Mouse (Mus musculus) forebrain, embryonic 10.5 days (tissue): ENCODE results near the gene Krt23. TPM values are rescaled to one million over a fixed set of nuclear protein-coding genes. Genes with fewer than 3 reads are reported as not detected.

ENCODE experiments used
- DNase-seq: peaks from one replicate; pipeline ENCODE4 v3.0.0-alpha.2; 2017; ENCODE audit warnings: low spot score; ENCODE audit errors: extremely low spot score
- H3K27ac ChIP-seq: fragments of 300-500 bp; sonication (generic); 2 replicates; pipeline ENCODE4 v1.5.1; 2016; ENCODE audit warnings: mild to moderate bottlenecking
- H3K27me3 ChIP-seq: fragments of 300-500 bp; sonication (generic); 2 replicates; pipeline ENCODE4 v1.6.1; 2016; ENCODE audit warnings: mild to moderate bottlenecking; ENCODE audit not compliant: poor library complexity, severe bottlenecking
- H3K36me3 ChIP-seq: fragments of 300-500 bp; sonication (generic); replicated peaks from 2 replicates; pipeline ENCODE4 v1.6.1; 2016; ENCODE audit warnings: mild to moderate bottlenecking, moderate library complexity
- H3K4me1 ChIP-seq: fragments of 300-500 bp; sonication (generic); 2 replicates; pipeline ENCODE4 v1.6.1; 2016
- H3K4me3 ChIP-seq: fragments of 300-500 bp; sonication (generic); 2 replicates; pipeline ENCODE4 v1.5.1; 2016; ENCODE audit warnings: mild to moderate bottlenecking, moderate library complexity
- H3K9me3 ChIP-seq: fragments of 300-500 bp; sonication (generic); 2 replicates; pipeline ENCODE4 v1.6.1; 2016; ENCODE audit warnings: mild to moderate bottlenecking, moderate library complexity
- WGBS: fragments of 180-500 bp; shearing (Covaris S2); methylation state at CpG from one replicate; pipeline ENCODE4 v1.1.7; 2016; 5-methylcytosine and 5-hydroxymethylcytosine counted together
- polyA plus RNA-seq: library from polyadenylated mRNA; unstranded; fragments of >200 nt; fragmentation: Nextera tagmentation; extraction: Ambion mirVana; gene quantifications from 2 replicates; pipeline ENCODE4 v1.2.1, GENCODE M21; 2016

Krt23 gene
- polyA plus RNA-seq, 1 experiment from 2014 or later, result 0.20 TPM

GRCm38 (mm10) chr11:99472405-99472804, 20.5 kb downstream of the Krt23 start:
- DNase-seq, result no peak
- no peaks in the 10 kb centered on the region for H3K4me1 ChIP-seq
- H3K27ac ChIP-seq, result no peak overlapping the region
- WGBS, result 91% methylated on average over 4 of the region's 4 CpGs
- H3K9me3 ChIP-seq, result no peaks in the 10 kb centered on the region
- H3K4me3 ChIP-seq, result no peak overlapping the region
- no peaks in the 10 kb centered on the region for H3K36me3 ChIP-seq
- no peaks in the 10 kb centered on the region for H3K27me3 ChIP-seq

- Histone ChIP-seq H3K27ac (no peak overlapping the region), H3K4me1 (no peaks in the 10 kb centered on the region), H3K36me3 (no peaks in the 10 kb centered on the region), H3K27me3 (no peaks in the 10 kb centered on the region), H3K9me3 (no peaks in the 10 kb centered on the region), H3K4me3 (no peak overlapping the region)
- 94% methylated on average over 6 of the region's 6 CpGs for WGBS
- no peak for DNase-seq
These were observed 21.0 kb downstream of the Krt23 start for GRCm38 (mm10) chr11:99471946-99472345.

GRCm38 (mm10) chr11:99469228-99469627, 23.7 kb downstream of the Krt23 start:
- no peak for DNase-seq
- 98% methylated on average over 4 of the region's 4 CpGs for WGBS
- Histone ChIP-seq H3K36me3 (no peaks in the 10 kb centered on the region), H3K27me3 (no peaks in the 10 kb centered on the region), H3K4me1 (no peaks in the 10 kb centered on the region), H3K27ac (no peak overlapping the region), H3K9me3 (no peaks in the 10 kb centered on the region), H3K4me3 (no peak overlapping the region)

- Histone ChIP-seq H3K4me1 (no peaks in the 10 kb centered on the region), H3K36me3 (no peaks in the 10 kb centered on the region), H3K27me3 (no peaks in the 10 kb centered on the region), H3K4me3 (no peak overlapping the region), H3K27ac (no peak overlapping the region), H3K9me3 (no peaks in the 10 kb centered on the region)
- DNase-seq, result no peak
- 87% methylated on average over 11 of the region's 11 CpGs for WGBS
These were observed 24.4 kb downstream of the Krt23 start for GRCm38 (mm10) chr11:99468566-99468965.

GRCm38 (mm10) chr11:99466316-99466715, 26.6 kb downstream of the Krt23 start:
- WGBS, result 58% methylated on average over 7 of the region's 7 CpGs
- H3K4me3 ChIP-seq, result no peak overlapping the region
- DNase-seq, result no peak
- no peaks in the 10 kb centered on the region for H3K36me3 ChIP-seq
- H3K27ac ChIP-seq, result no peak overlapping the region
- no peaks in the 10 kb centered on the region for H3K4me1 ChIP-seq
- no peaks in the 10 kb centered on the region for H3K27me3 ChIP-seq
- no peaks in the 10 kb centered on the region for H3K9me3 ChIP-seq

- DNase-seq, result peak; percentile 81
- Histone ChIP-seq H3K4me3 (no peak overlapping the region), H3K9me3 (no peaks in the 10 kb centered on the region), H3K27ac (no peak overlapping the region), H3K27me3 (no peaks in the 10 kb centered on the region), H3K4me1 (no peaks in the 10 kb centered on the region), H3K36me3 (no peaks in the 10 kb centered on the region)
- 10% methylated on average over 5 of the region's 5 CpGs for WGBS
These were observed 28.1 kb downstream of the Krt23 start for GRCm38 (mm10) chr11:99464836-99465235.

GRCm38 (mm10) chr11:99463155-99463554, 29.8 kb downstream of the Krt23 start:
- no peaks in the 10 kb centered on the region for H3K27me3 ChIP-seq
- WGBS, result 17% methylated on average over 8 of the region's 8 CpGs

GRCm38 (mm10) chr11:99461736-99462135, 31.2 kb downstream of the Krt23 start:
- H3K36me3 ChIP-seq, result no peaks in the 10 kb centered on the region
- DNase-seq, result no peak
- WGBS, result 77% methylated on average over 7 of the region's 7 CpGs
- H3K27ac ChIP-seq, result no peak overlapping the region
- H3K9me3 ChIP-seq, result no peaks in the 10 kb centered on the region
- H3K4me3 ChIP-seq, result no peak overlapping the region
- H3K4me1 ChIP-seq, result no peaks in the 10 kb centered on the region
- H3K27me3 ChIP-seq, result no peaks in the 10 kb centered on the region

More at GRCm38 (mm10) chr11:99463155-99463554, 29.8 kb downstream of the Krt23 start:
- H3K4me1 ChIP-seq, result no peaks in the 10 kb centered on the region
- no peaks in the 10 kb centered on the region for H3K9me3 ChIP-seq
- DNase-seq, result peak; percentile 69
- H3K27ac ChIP-seq, result no peak overlapping the region
- H3K36me3 ChIP-seq, result no peaks in the 10 kb centered on the region
- H3K4me3 ChIP-seq, result no peak overlapping the region

- DNase-seq, result no peak
- no peaks in the 10 kb centered on the region for H3K27me3 ChIP-seq
- 86% methylated on average over 7 of the region's 7 CpGs for WGBS
- no peak overlapping the region for H3K27ac ChIP-seq
- H3K4me1 ChIP-seq, result no peaks in the 10 kb centered on the region
- no peaks in the 10 kb centered on the region for H3K36me3 ChIP-seq
- H3K9me3 ChIP-seq, result no peaks in the 10 kb centered on the region
- H3K4me3 ChIP-seq, result no peak overlapping the region
These were observed 34.0 kb downstream of the Krt23 start for GRCm38 (mm10) chr11:99458887-99459286.

- Histone ChIP-seq H3K4me1 (no peaks in the 10 kb centered on the region), H3K27me3 (no peaks in the 10 kb centered on the region), H3K36me3 (no peaks in the 10 kb centered on the region), H3K4me3 (no peak overlapping the region), H3K27ac (no peak overlapping the region), H3K9me3 (no peaks in the 10 kb centered on the region)
- WGBS, result 79% methylated on average over 10 of the region's 10 CpGs
- no peak for DNase-seq
These were observed 38.2 kb downstream of the Krt23 start for GRCm38 (mm10) chr11:99454759-99455158.

GRCm38 (mm10) chr11:99454044-99454443, 38.9 kb downstream of the Krt23 start:
- H3K4me1 ChIP-seq, result no peaks in the 10 kb centered on the region
- H3K27ac ChIP-seq, result no peak overlapping the region
- no peaks in the 10 kb centered on the region for H3K36me3 ChIP-seq
- DNase-seq, result no peak
- no peaks in the 10 kb centered on the region for H3K9me3 ChIP-seq
- H3K27me3 ChIP-seq, result no peaks in the 10 kb centered on the region
- 94% methylated on average over 4 of the region's 4 CpGs for WGBS
- H3K4me3 ChIP-seq, result no peak overlapping the region

- Histone ChIP-seq H3K4me1 (no peaks in the 10 kb centered on the region), H3K36me3 (no peaks in the 10 kb centered on the region), H3K27ac (no peak overlapping the region), H3K9me3 (no peaks in the 10 kb centered on the region), H3K4me3 (no peak overlapping the region), H3K27me3 (no peaks in the 10 kb centered on the region)
- 78% methylated on average over 2 of the region's 2 CpGs for WGBS
- no peak for DNase-seq
These were observed 44.2 kb downstream of the Krt23 start for GRCm38 (mm10) chr11:99448769-99449168.

- H3K36me3 ChIP-seq, result no peaks in the 10 kb centered on the region
- no peak overlapping the region for H3K27ac ChIP-seq
- H3K9me3 ChIP-seq, result no peaks in the 10 kb centered on the region
- H3K4me3 ChIP-seq, result no peak overlapping the region
- 79% methylated on average over 8 of the region's 8 CpGs for WGBS
- H3K4me1 ChIP-seq, result peaks cover 14% of the 10 kb centered on the region; the same call in 1 of the 2 replicates
- H3K27me3 ChIP-seq, result no peaks in the 10 kb centered on the region
- no peak for DNase-seq
These were observed 51.7 kb downstream of the Krt23 start for GRCm38 (mm10) chr11:99441220-99441619.

GRCm38 (mm10) chr11:99439465-99439864, 53.5 kb downstream of the Krt23 start:
- no peak overlapping the region for H3K4me3 ChIP-seq
- peaks cover 18% of the 10 kb centered on the region; the same call in 1 of the 2 replicates for H3K4me1 ChIP-seq
- H3K27ac ChIP-seq, result no peak overlapping the region
- no peak for DNase-seq
- H3K9me3 ChIP-seq, result no peaks in the 10 kb centered on the region
- H3K27me3 ChIP-seq, result no peaks in the 10 kb centered on the region
- no peaks in the 10 kb centered on the region for H3K36me3 ChIP-seq
- WGBS, result 79% methylated on average over 10 of the region's 10 CpGs
